Mouse (Mus musculus): ENCODE results near the gene Tgtp2. TPM values are rescaled to one million over a fixed set of nuclear protein-coding genes. Genes with fewer than 3 reads are reported as not detected.

Tgtp2 gene
- polyA plus RNA-seq, 1 experiment: not detected

GRCm38 (mm10) chr11:49100409-49100808 lies 36.4 kb upstream of the Tgtp2 start:
- no peaks in the 10 kb centered on the region for H3K9me3 ChIP-seq (ENCODE audit: control insufficient read depth, low read length)
- H3K4me3 ChIP-seq (replicated peaks): no peak overlapping the region
- no peaks in the 10 kb centered on the region for H3K27me3 ChIP-seq (ENCODE audit: control insufficient read depth)
- H3K4me1 ChIP-seq (ENCODE audit: control insufficient read depth): peaks cover 16% of the 10 kb centered on the region
- TF ChIP-seq TAL1 (IDR thresholded peaks at IDR 0.05; ENCODE audit: low read length) (no peak), GATA1 (IDR thresholded peaks at IDR 0.05; ENCODE audit: low read length) (no peak)
- no peaks in the 10 kb centered on the region for H3K36me3 ChIP-seq (ENCODE audit: control insufficient read depth)

GRCm38 (mm10) chr11:49095367-49095766 lies 31.4 kb upstream of the Tgtp2 start:
- no peaks in the 10 kb centered on the region for H3K36me3 ChIP-seq (ENCODE audit: control insufficient read depth)
- no peaks in the 10 kb centered on the region for H3K9me3 ChIP-seq (ENCODE audit: control insufficient read depth, low read length)
- H3K4me1 ChIP-seq (ENCODE audit: control insufficient read depth): peaks cover 24% of the 10 kb centered on the region
- no peak for TF ChIP-seq GATA1 (IDR thresholded peaks at IDR 0.05; ENCODE audit: low read length)
- no peak for TF ChIP-seq TAL1 (IDR thresholded peaks at IDR 0.05; ENCODE audit: low read length)
- no peaks in the 10 kb centered on the region for H3K27me3 ChIP-seq (ENCODE audit: control insufficient read depth)
- H3K4me3 ChIP-seq (replicated peaks): no peak overlapping the region

GRCm38 (mm10) chr11:49093861-49094660 lies 30.1 kb upstream of the Tgtp2 start:
- Histone ChIP-seq H3K4me1 (ENCODE audit: control insufficient read depth) (peaks cover 36% of the 10 kb centered on the region), H3K4me3 (replicated peaks) (no peak overlapping the region), H3K36me3 (ENCODE audit: control insufficient read depth) (no peaks in the 10 kb centered on the region), H3K27me3 (ENCODE audit: control insufficient read depth) (no peaks in the 10 kb centered on the region), H3K9me3 (ENCODE audit: control insufficient read depth, low read length) (no peaks in the 10 kb centered on the region)
- no peak for TF ChIP-seq GATA1 (IDR thresholded peaks at IDR 0.05; ENCODE audit: low read length)
- TF ChIP-seq TAL1 (IDR thresholded peaks at IDR 0.05; ENCODE audit: low read length): no peak

- TF ChIP-seq TAL1 (IDR thresholded peaks at IDR 0.05; ENCODE audit: low read length) (no peak), GATA1 (IDR thresholded peaks at IDR 0.05; ENCODE audit: low read length) (no peak)
- Histone ChIP-seq H3K4me1 (ENCODE audit: control insufficient read depth) (peaks cover 48% of the 10 kb centered on the region), H3K36me3 (ENCODE audit: control insufficient read depth) (no peaks in the 10 kb centered on the region)
These were observed 28.8 kb upstream of the Tgtp2 start for GRCm38 (mm10) chr11:49092786-49093185.

GRCm38 (mm10) chr11:49092053-49092586 lies 28.1 kb upstream of the Tgtp2 start:
- H3K27me3 ChIP-seq (ENCODE audit: control insufficient read depth): no peaks in the 10 kb centered on the region
- H3K4me3 ChIP-seq (replicated peaks): no peak overlapping the region
- H3K9me3 ChIP-seq (ENCODE audit: control insufficient read depth, low read length): no peaks in the 10 kb centered on the region
- no peaks in the 10 kb centered on the region for H3K36me3 ChIP-seq (ENCODE audit: control insufficient read depth)
- H3K4me1 ChIP-seq (ENCODE audit: control insufficient read depth): peaks cover 53% of the 10 kb centered on the region
- TF ChIP-seq TAL1 (IDR thresholded peaks at IDR 0.05; ENCODE audit: low read length) (no peak), GATA1 (IDR thresholded peaks at IDR 0.05; ENCODE audit: low read length) (no peak)

More at GRCm38 (mm10) chr11:49092786-49093185, 28.8 kb upstream of the Tgtp2 start:
- no peaks in the 10 kb centered on the region for H3K9me3 ChIP-seq (ENCODE audit: control insufficient read depth, low read length)
- H3K27me3 ChIP-seq (ENCODE audit: control insufficient read depth): no peaks in the 10 kb centered on the region
- H3K4me3 ChIP-seq (replicated peaks): no peak overlapping the region

GRCm38 (mm10) chr11:49091171-49091570 lies 27.2 kb upstream of the Tgtp2 start:
- TF ChIP-seq GATA1 (IDR thresholded peaks at IDR 0.05; ENCODE audit: low read length) (no peak), TAL1 (IDR thresholded peaks at IDR 0.05; ENCODE audit: low read length) (no peak)
- H3K4me1 ChIP-seq (ENCODE audit: control insufficient read depth): peaks cover 63% of the 10 kb centered on the region
- H3K27me3 ChIP-seq (ENCODE audit: control insufficient read depth): no peaks in the 10 kb centered on the region
- H3K4me3 ChIP-seq (replicated peaks): no peak overlapping the region
- H3K9me3 ChIP-seq (ENCODE audit: control insufficient read depth, low read length): no peaks in the 10 kb centered on the region
- H3K36me3 ChIP-seq (ENCODE audit: control insufficient read depth): no peaks in the 10 kb centered on the region

GRCm38 (mm10) chr11:49090551-49090950 lies 26.5 kb upstream of the Tgtp2 start:
- no peaks in the 10 kb centered on the region for H3K36me3 ChIP-seq (ENCODE audit: control insufficient read depth)
- H3K4me3 ChIP-seq (replicated peaks): no peak overlapping the region
- H3K4me1 ChIP-seq (ENCODE audit: control insufficient read depth): peaks cover 68% of the 10 kb centered on the region
- no peaks in the 10 kb centered on the region for H3K9me3 ChIP-seq (ENCODE audit: control insufficient read depth, low read length)
- no peak for TF ChIP-seq GATA1 (IDR thresholded peaks at IDR 0.05; ENCODE audit: low read length)
- no peak for TF ChIP-seq TAL1 (IDR thresholded peaks at IDR 0.05; ENCODE audit: low read length)
- no peaks in the 10 kb centered on the region for H3K27me3 ChIP-seq (ENCODE audit: control insufficient read depth)

- no peak overlapping the region for H3K4me3 ChIP-seq (replicated peaks)
- peaks cover 74% of the 10 kb centered on the region for H3K4me1 ChIP-seq (ENCODE audit: control insufficient read depth)
- no peaks in the 10 kb centered on the region for H3K9me3 ChIP-seq (ENCODE audit: control insufficient read depth, low read length)
- TF ChIP-seq TAL1 (IDR thresholded peaks at IDR 0.05; ENCODE audit: low read length) (no peak), GATA1 (IDR thresholded peaks at IDR 0.05; ENCODE audit: low read length) (no peak)
- no peaks in the 10 kb centered on the region for H3K27me3 ChIP-seq (ENCODE audit: control insufficient read depth)
- no peaks in the 10 kb centered on the region for H3K36me3 ChIP-seq (ENCODE audit: control insufficient read depth)
These were observed 25.9 kb upstream of the Tgtp2 start for GRCm38 (mm10) chr11:49089735-49090507.
